Mouse (Mus musculus) ovary, adult 10 weeks (tissue): Measurements from ENCODE around the gene Hspd1. TPM values are rescaled to one million over a fixed set of nuclear protein-coding genes. Genes with fewer than 3 reads are reported as not detected.

Experiments used
- polyA plus RNA-seq: library from polyadenylated mRNA; stranded (reverse); fragments of 350-450 nt; fragmentation: Illumina TruSeq; extraction: RNeasy Lipid Tissue Mini Kit (QIAGEN cat#74804); gene quantifications from one replicate; pipeline ENCODE4 v1.2.3, GENCODE M21; 2014

Gene Hspd1
- 1,148 TPM for polyA plus RNA-seq

GRCm38 (mm10) chr1:55087932-55088610 is at the start of gene Hspd1, which contains the start of gene Hspe1:
Hspd1 (minus strand) TSS chr1:55088243.
Hspe1 (plus strand) TSS chr1:55088132.

GRCm38 (mm10) chr1:55130943-55131401 is 42.9 kb upstream of the Hspd1 start, which contains the start of gene Mob4:
Mob4 (plus strand) TSS chr1:55131231.

GRCm38 (mm10) chr1:55052355-55052953 is 35.6 kb downstream of the Hspd1 start, which contains the start of gene Coq10b:
Coq10b (plus strand) TSS chr1:55052770.

Other genes starting within 250 kb of the Hspd1 start
- gene Ankrd44, start 161.9 kb downstream of the Hspd1 start, polyA plus RNA-seq, result 44.8 TPM
- 347 TPM for gene Sf3b1, start 60.8 kb downstream of the Hspd1 start, polyA plus RNA-seq
- gene Coq10b, start 35.5 kb downstream of the Hspd1 start, polyA plus RNA-seq, result 99.4 TPM
- gene Hspe1, start 111 bp downstream of the Hspd1 start, polyA plus RNA-seq, result 696 TPM
- gene Mob4, start 43.0 kb upstream of the Hspd1 start, polyA plus RNA-seq, result 380 TPM
- gene Rftn2, start 138.5 kb upstream of the Hspd1 start, polyA plus RNA-seq, result 17.0 TPM
- gene Mars2, start 148.9 kb upstream of the Hspd1 start, polyA plus RNA-seq, result 6.4 TPM